Mouse (Mus musculus): Measurements from ENCODE around the gene Naf1. TPM values are rescaled to one million over a fixed set of nuclear protein-coding genes. Genes with fewer than 3 reads are reported as not detected.

Gene Naf1
- total RNA-seq, 1 experiment from 2014 or later = 2.9 TPM

- no peak for ATAC-seq (replicated peaks; ENCODE audit: insufficient number of reproducible peaks, low FRiP score, low TSS enrichment, poor library complexity, severe bottlenecking)
Measured at GRCm38 (mm10) chr8:66936236-66936635, 76.2 kb downstream of the Naf1 start.

Other genes starting within 250 kb of the Naf1 start
- gene Npy5r, start 172.1 kb upstream of the Naf1 start, total RNA-seq (2017) = 0.38 TPM in 1 of 3 replicates, not detected in the others
- gene Npy1r, start 163.0 kb upstream of the Naf1 start, total RNA-seq (2017) = not detected in 3 replicates

Measured in monocyte, adult 5-6 weeks (primary cell).